Mouse (Mus musculus): ENCODE data around the gene Kif23.

- TF ChIP-seq CTCF (IDR thresholded peaks at IDR 0.05; ENCODE audit: borderline replicate concordance, insufficient read depth, low read depth, low read length), result no peak
- TF ChIP-seq POLR2A (IDR thresholded peaks at IDR 0.05; ENCODE audit: borderline replicate concordance, insufficient read depth, low read length), result no peak
These were observed 44.6 kb upstream of the Kif23 start for GRCm38 (mm10) chr9:61991158-61991557.
